Mouse (Mus musculus): ENCODE data around the gene Mlycd. TPM values are rescaled to one million over a fixed set of nuclear protein-coding genes. Genes with fewer than 3 reads are reported as not detected.

The Mlycd gene
- total and polyA plus RNA-seq, 3 experiments, result 4.2 to 12.3 (median 5.1) TPM

GRCm38 (mm10) chr8:119451131-119451530 is 56.5 kb downstream of the Mlycd start:
- no peak overlapping the region for H3K4me3 ChIP-seq (replicated peaks in 1 of 3; ENCODE audit: low read depth in 2 of 3, low read length in 2 of 3, poor library complexity in 1 of 3)
- no peaks in the 10 kb centered on the region for H3K79me2 ChIP-seq (replicated peaks; ENCODE audit: control insufficient read depth, extremely low read depth, insufficient read depth, poor library complexity, severe bottlenecking)
- peaks cover 2% of the 10 kb centered on the region for H3K27me3 ChIP-seq (replicated peaks)
- dilution Hi-C loops (cut with MboI; ENCODE audit: extremely low pct_ligation_motif_present, extremely low pct_unique_long_range_greater_than_20kb, low sequenced_read_pairs), result no loop called here
- DNase-seq (ENCODE audit: extremely low read depth), result no peak
- no peak overlapping the region for H3K27ac ChIP-seq (ENCODE audit: insufficient read depth, low read depth)
- peaks cover 0 to 15% of the 10 kb centered on the region in 2 experiments; a peak in 2 of 4 replicates for H3K4me1 ChIP-seq (ENCODE audit: control insufficient read depth in 1 of 2, insufficient read depth in 2 of 2)
- H3K9ac ChIP-seq (ENCODE audit: insufficient read depth, low read depth), result no peak overlapping the region
- in situ Hi-C loops (cut with MboI; ENCODE audit: low pct_ligation_motif_present, low pct_unique_long_range_greater_than_20kb, low sequenced_read_pairs), result loop anchor here (5.0 kb wide), 1 partner anchor 41 kb away; no protein-coding TSS in a partner anchor
- TF ChIP-seq MYC (IDR thresholded peaks at IDR 0.05; ENCODE audit: low read depth, low read length) (no peak), CHD2 (IDR thresholded peaks at IDR 0.05; ENCODE audit: low read length) (no peak), RCOR1 (conservative IDR thresholded peaks at IDR 0.05; ENCODE audit: low read depth, low read length) (no peak), MAFK (IDR thresholded peaks at IDR 0.05; ENCODE audit: insufficient replicate concordance, low read length) (no peak), SIN3A (IDR thresholded peaks at IDR 0.05; ENCODE audit: low read length) (no peak), POLR2AphosphoS2 (IDR thresholded peaks at IDR 0.05; ENCODE audit: low read depth, low read length) (no peak), USF2 (conservative IDR thresholded peaks at IDR 0.05; ENCODE audit: low read depth, low read length) (no peak), TBP (conservative IDR thresholded peaks at IDR 0.05; ENCODE audit: low read depth, low read length) (no peak), ELF1 (IDR thresholded peaks at IDR 0.05; ENCODE audit: low read depth, low read length) (no peak)
- H3K4me2 ChIP-seq (ENCODE audit: insufficient read depth, low read depth, poor library complexity, severe bottlenecking), result no peak overlapping the region
- H3K9me3 ChIP-seq (replicated peaks; ENCODE audit: low read length), result no peaks in the 10 kb centered on the region
- peaks cover 0 to 1% of the 10 kb centered on the region in 2 experiments for H3K36me3 ChIP-seq (replicated peaks in 1 of 2; ENCODE audit: control insufficient read depth in 1 of 2, insufficient read depth in 1 of 2, low read length in 1 of 2)

DNA sequence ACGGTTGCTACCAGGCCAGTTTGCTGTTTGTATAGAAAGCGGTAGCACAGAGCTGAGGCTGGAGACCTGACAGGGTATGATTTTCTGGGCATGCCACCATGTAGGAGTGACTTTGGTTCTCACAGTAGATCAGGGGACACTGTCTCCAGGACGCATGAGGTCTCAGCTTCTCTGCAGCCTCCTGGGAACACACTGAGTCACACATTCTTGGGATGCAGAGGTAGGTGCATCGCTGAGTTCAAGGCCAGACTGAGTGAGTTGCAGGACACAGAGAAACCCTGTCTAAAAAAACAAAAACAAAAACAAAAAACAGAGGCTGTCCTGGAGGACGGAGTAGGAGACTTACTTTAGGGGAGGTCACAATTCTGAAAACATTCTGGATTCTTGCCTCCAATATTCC is 58.2 kb downstream of the Mlycd start:
- Histone ChIP-seq H3K9me3 (replicated peaks; ENCODE audit: low read length) (no peaks in the 10 kb centered on the region), H3K79me2 (replicated peaks; ENCODE audit: control insufficient read depth, extremely low read depth, insufficient read depth, poor library complexity, severe bottlenecking) (no peaks in the 10 kb centered on the region), H3K36me3 (replicated peaks in 1 of 2; ENCODE audit: control insufficient read depth in 1 of 2, insufficient read depth in 1 of 2, low read length in 1 of 2) (no peaks in the 10 kb centered on the region), H3K4me1 (ENCODE audit: control insufficient read depth in 1 of 2, insufficient read depth in 2 of 2) (peaks cover 0 to 21% of the 10 kb centered on the region in 2 experiments; a peak in 2 of 4 replicates), H3K27me3 (replicated peaks) (peaks cover 2% of the 10 kb centered on the region), H3K9ac (ENCODE audit: insufficient read depth, low read depth) (no peak overlapping the region), H3K27ac (ENCODE audit: insufficient read depth, low read depth) (no peak overlapping the region), H3K4me3 (replicated peaks in 1 of 3; ENCODE audit: low read depth in 2 of 3, low read length in 2 of 3, poor library complexity in 1 of 3) (no peak overlapping the region), H3K4me2 (ENCODE audit: insufficient read depth, low read depth, poor library complexity, severe bottlenecking) (no peak overlapping the region)
- in situ Hi-C loops (cut with MboI; ENCODE audit: low pct_ligation_motif_present, low pct_unique_long_range_greater_than_20kb, low sequenced_read_pairs), result loop anchor here (5.0 kb wide), 1 partner anchor 39 kb away; no protein-coding TSS in a partner anchor
- no peak for DNase-seq (ENCODE audit: extremely low read depth)
- dilution Hi-C loops (cut with MboI; ENCODE audit: extremely low pct_ligation_motif_present, extremely low pct_unique_long_range_greater_than_20kb, low sequenced_read_pairs), result no loop called here
- TF ChIP-seq ZNF384 (IDR thresholded peaks at IDR 0.05; ENCODE audit: low read depth, low read length) (no peak), CHD2 (IDR thresholded peaks at IDR 0.05; ENCODE audit: low read length) (no peak), BHLHE40 (IDR thresholded peaks at IDR 0.05; ENCODE audit: low read depth, low read length) (no peak), MAZ (IDR thresholded peaks at IDR 0.05; ENCODE audit: low read depth, low read length) (no peak), MYC (IDR thresholded peaks at IDR 0.05; ENCODE audit: low read depth, low read length) (no peak), ELF1 (IDR thresholded peaks at IDR 0.05; ENCODE audit: low read depth, low read length) (no peak), NELFE (IDR thresholded peaks at IDR 0.05; ENCODE audit: low read depth, low read length) (no peak), SIN3A (IDR thresholded peaks at IDR 0.05; ENCODE audit: low read length) (no peak), KAT2A (IDR thresholded peaks at IDR 0.05; ENCODE audit: insufficient replicate concordance, low read length) (no peak), JUN (IDR thresholded peaks at IDR 0.05; ENCODE audit: insufficient read depth, low read depth, low read length) (no peak), GABPA (IDR thresholded peaks at IDR 0.05; ENCODE audit: insufficient replicate concordance, low read depth, low read length) (no peak), ZMIZ1 (IDR thresholded peaks at IDR 0.05; ENCODE audit: low read depth, low read length) (no peak), SMC3 (IDR thresholded peaks at IDR 0.05; ENCODE audit: low read depth, low read length) (no peak), ZC3H11A (IDR thresholded peaks at IDR 0.05; ENCODE audit: low read depth, low read length) (no peak), RAD21 (IDR thresholded peaks at IDR 0.05; ENCODE audit: low read depth, low read length) (no peak)
